Mouse (Mus musculus) neural tube, embryonic 14.5 days (tissue): ENCODE measurements around the gene Slit2. TPM values are rescaled to one million over a fixed set of nuclear protein-coding genes. Genes with fewer than 3 reads are reported as not detected.
A peak's percentile ranks its signal among the peaks of the same experiment; 100 is the strongest.

Source experiments
- ATAC-seq: fragments of 200-750 bp; cut with Nextera tagmentation; 2 replicates; pipeline ENCODE4 v1.8.0; 2017; ENCODE audit warnings: low read depth, mild to moderate bottlenecking, moderate TSS enrichment, moderate library complexity
- H3K27ac ChIP-seq: fragments of 300-500 bp; sonication (generic); 2 replicates; pipeline ENCODE4 v1.5.1; 2014; ENCODE audit warnings: low read depth, mild to moderate bottlenecking, control low read depth, low read length, moderate library complexity, mixed read lengths
- H3K27me3 ChIP-seq: fragments of 300-500 bp; sonication (generic); 2 replicates; pipeline ENCODE4 v1.6.1; 2014; ENCODE audit warnings: low read length; ENCODE audit not compliant: control insufficient read depth, insufficient read depth
- H3K36me3 ChIP-seq: fragments of 300-500 bp; sonication (generic); 2 replicates; pipeline ENCODE4 v1.6.1; 2014; ENCODE audit warnings: low read length, mixed read lengths; ENCODE audit not compliant: control insufficient read depth, insufficient read depth
- H3K4me1 ChIP-seq: fragments of 300-500 bp; sonication (generic); 2 replicates; pipeline ENCODE4 v1.6.1; 2014; ENCODE audit warnings: low read length; ENCODE audit not compliant: control insufficient read depth, insufficient read depth
- H3K4me2 ChIP-seq: fragments of 300-500 bp; sonication (generic); 2 replicates; pipeline ENCODE4 v1.6.1; 2014; ENCODE audit warnings: mild to moderate bottlenecking, low read depth, low read length, control low read depth
- H3K4me3 ChIP-seq: fragments of 300-500 bp; sonication (generic); 2 replicates; pipeline ENCODE4 v1.5.1; 2014; ENCODE audit warnings: low read depth, low read length, control low read depth, mixed read lengths
- H3K9ac ChIP-seq: fragments of 300-500 bp; sonication (generic); replicated peaks from 2 replicates; pipeline ENCODE4 v1.6.1; 2014; ENCODE audit warnings: low read depth, mild to moderate bottlenecking, control low read depth, low read length, mixed read lengths
- H3K9me3 ChIP-seq: fragments of 300-500 bp; sonication (generic); 2 replicates; pipeline ENCODE4 v1.6.1; 2016; ENCODE audit warnings: low read length; ENCODE audit not compliant: control insufficient read depth
- WGBS: fragments of 180-500 bp; shearing (Covaris S2); extraction: QIAGEN DNeasy Blood & Tissue Kit; methylation state at CpG from one replicate; pipeline ENCODE4 v1.1.7; 2014; 5-methylcytosine and 5-hydroxymethylcytosine counted together
- polyA plus RNA-seq: library from polyadenylated mRNA; unstranded; fragments of >200 nt; fragmentation: Nextera tagmentation; extraction: Ambion mirVana; gene quantifications from 2 replicates; pipeline ENCODE4 v1.2.1, GENCODE M21; 2014

Gene Slit2
- polyA plus RNA-seq, 1 experiment from 2014 or later = 57.5 TPM

GRCm38 (mm10) chr5:47984584-47985197 is 1.8 kb downstream of the Slit2 start:
- WGBS = under 1% methylated on average over 23 of the region's 23 CpGs
- peak; percentile 19 for ATAC-seq
- no peaks in the 10 kb centered on the region for H3K9me3 ChIP-seq
- no peak overlapping the region for H3K27ac ChIP-seq
- H3K27me3 ChIP-seq = no peaks in the 10 kb centered on the region
- H3K4me1 ChIP-seq = no peaks in the 10 kb centered on the region
- H3K4me2 ChIP-seq = peak overlapping the region; percentile 89
- H3K9ac ChIP-seq = peak overlapping the region; percentile 76
- H3K4me3 ChIP-seq = peak overlapping the region; percentile 55
- no peaks in the 10 kb centered on the region for H3K36me3 ChIP-seq

GRCm38 (mm10) chr5:47985198-47985631 is 2.3 kb downstream of the Slit2 start:
- Histone ChIP-seq H3K4me2 (peak overlapping the region; percentile 89), H3K9me3 (no peaks in the 10 kb centered on the region), H3K27ac (no peak overlapping the region), H3K4me1 (no peaks in the 10 kb centered on the region), H3K27me3 (no peaks in the 10 kb centered on the region), H3K36me3 (no peaks in the 10 kb centered on the region), H3K9ac (peak overlapping the region; percentile 76), H3K4me3 (peak overlapping the region; percentile 55)
- 1% methylated on average over 13 of the region's 13 CpGs for WGBS
- peak; percentile 21; the same call in 1 of the 2 replicates for ATAC-seq

- Histone ChIP-seq H3K36me3 (no peaks in the 10 kb centered on the region), H3K4me3 (peak overlapping the region; percentile 55), H3K9ac (peak overlapping the region; percentile 76), H3K4me1 (no peaks in the 10 kb centered on the region), H3K27me3 (no peaks in the 10 kb centered on the region), H3K27ac (peak overlapping the region; percentile 6; the same call in 1 of the 2 replicates), H3K4me2 (peak overlapping the region; percentile 89), H3K9me3 (no peaks in the 10 kb centered on the region)
- peak; percentile 35; the same call in 1 of the 2 replicates for ATAC-seq
- under 1% methylated on average over 48 of the region's 48 CpGs for WGBS
These were observed 3.1 kb downstream of the Slit2 start for GRCm38 (mm10) chr5:47985901-47986670.

GRCm38 (mm10) chr5:47990926-47991325 is 8.0 kb downstream of the Slit2 start:
- no peaks in the 10 kb centered on the region for H3K27me3 ChIP-seq
- WGBS = 77% methylated on average over 4 of the region's 4 CpGs
- no peak overlapping the region for H3K27ac ChIP-seq
- H3K4me2 ChIP-seq = no peak overlapping the region
- no peaks in the 10 kb centered on the region for H3K36me3 ChIP-seq
- no peaks in the 10 kb centered on the region for H3K9me3 ChIP-seq
- no peak overlapping the region for H3K4me3 ChIP-seq
- no peak overlapping the region for H3K9ac ChIP-seq
- H3K4me1 ChIP-seq = no peaks in the 10 kb centered on the region
- no peak for ATAC-seq

- ATAC-seq = no peak
These were observed 20.9 kb downstream of the Slit2 start for GRCm38 (mm10) chr5:48003708-48004415.

GRCm38 (mm10) chr5:48005533-48005932 is 22.6 kb downstream of the Slit2 start:
- H3K9me3 ChIP-seq = no peaks in the 10 kb centered on the region
- no peak overlapping the region for H3K27ac ChIP-seq
- H3K36me3 ChIP-seq = no peaks in the 10 kb centered on the region
- H3K4me1 ChIP-seq = no peaks in the 10 kb centered on the region
- no peaks in the 10 kb centered on the region for H3K27me3 ChIP-seq
- no peak overlapping the region for H3K4me2 ChIP-seq
- no peak overlapping the region for H3K9ac ChIP-seq
- 32% methylated on average over 9 of the region's 9 CpGs for WGBS
- peak; percentile 34; the same call in 1 of the 2 replicates for ATAC-seq
- H3K4me3 ChIP-seq = no peak overlapping the region

More at GRCm38 (mm10) chr5:48003708-48004415, 20.9 kb downstream of the Slit2 start:
- Histone ChIP-seq H3K9ac (no peak overlapping the region), H3K4me2 (no peak overlapping the region), H3K27ac (no peak overlapping the region), H3K27me3 (no peaks in the 10 kb centered on the region), H3K4me1 (no peaks in the 10 kb centered on the region), H3K4me3 (no peak overlapping the region), H3K9me3 (no peaks in the 10 kb centered on the region), H3K36me3 (no peaks in the 10 kb centered on the region)
- 53% methylated on average over 12 of the region's 12 CpGs for WGBS

- H3K4me1 ChIP-seq = no peaks in the 10 kb centered on the region
- H3K4me3 ChIP-seq = no peak overlapping the region
- no peaks in the 10 kb centered on the region for H3K27me3 ChIP-seq
- no peak for ATAC-seq
- H3K36me3 ChIP-seq = no peaks in the 10 kb centered on the region
- H3K4me2 ChIP-seq = no peak overlapping the region
- no peak overlapping the region for H3K27ac ChIP-seq
- no peaks in the 10 kb centered on the region for H3K9me3 ChIP-seq
- H3K9ac ChIP-seq = no peak overlapping the region
These were observed 23.1 kb downstream of the Slit2 start for GRCm38 (mm10) chr5:48006059-48006458.

- no peaks in the 10 kb centered on the region for H3K27me3 ChIP-seq
- no peak overlapping the region for H3K9ac ChIP-seq
- H3K4me2 ChIP-seq = no peak overlapping the region
- no peak overlapping the region for H3K27ac ChIP-seq
- no peak for ATAC-seq
- H3K9me3 ChIP-seq = no peaks in the 10 kb centered on the region
- WGBS = 60% methylated on average over 4 of the region's 4 CpGs
- H3K4me3 ChIP-seq = no peak overlapping the region
- no peaks in the 10 kb centered on the region for H3K4me1 ChIP-seq
- no peaks in the 10 kb centered on the region for H3K36me3 ChIP-seq
These were observed 40.5 kb downstream of the Slit2 start for GRCm38 (mm10) chr5:48023441-48023840.

GRCm38 (mm10) chr5:48034875-48035274 is 51.9 kb downstream of the Slit2 start:
- Histone ChIP-seq H3K27me3 (no peaks in the 10 kb centered on the region), H3K36me3 (no peaks in the 10 kb centered on the region), H3K27ac (no peak overlapping the region), H3K4me1 (no peaks in the 10 kb centered on the region), H3K9ac (no peak overlapping the region), H3K4me2 (no peak overlapping the region), H3K4me3 (no peak overlapping the region), H3K9me3 (no peaks in the 10 kb centered on the region)
- 67% methylated on average over 1 of the region's 1 CpGs for WGBS
- ATAC-seq = no peak
